Mouse (Mus musculus): ENCODE measurements at regions not wholly inside any gene's neighbourhood (a gene's known extent, or its start where the extent isn't known, plus 50 kb on each side); places are given as distances from the start of the nearest gene placed in this dataset.
A peak's percentile ranks its signal among the peaks of the same experiment; 100 is the strongest.
"Not testable (repeated sequence)": the region's sequence is repeated elsewhere in the genome, so short reads cannot be mapped to it uniquely, and the experiment has no call there.

GRCm38 (mm10) chr6:22789731-22790130 is 85.6 kb upstream of the Ptprz1 start:
- DNase-seq = not testable (repeated sequence)

DNA sequence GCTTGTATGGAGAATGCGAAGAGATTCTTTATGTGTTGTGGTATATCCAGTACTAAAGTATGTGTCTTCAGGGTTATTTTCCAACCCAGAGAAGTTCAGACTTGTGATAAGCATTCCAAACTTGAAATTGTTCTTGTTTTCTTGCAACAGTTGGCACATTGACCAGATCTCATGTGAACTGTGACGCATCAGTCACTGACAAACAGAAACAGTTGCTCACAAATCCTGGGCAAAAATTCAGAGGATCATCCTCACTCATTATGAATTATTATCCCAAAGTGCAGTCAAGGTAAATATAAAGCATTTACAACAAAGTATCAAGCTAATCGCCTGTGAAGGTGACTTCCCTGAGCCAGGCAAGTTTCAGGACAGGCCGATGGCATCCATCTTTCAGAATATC is 83.5 kb upstream of the Ptprz1 start:
- DNase-seq = no peak

DNA sequence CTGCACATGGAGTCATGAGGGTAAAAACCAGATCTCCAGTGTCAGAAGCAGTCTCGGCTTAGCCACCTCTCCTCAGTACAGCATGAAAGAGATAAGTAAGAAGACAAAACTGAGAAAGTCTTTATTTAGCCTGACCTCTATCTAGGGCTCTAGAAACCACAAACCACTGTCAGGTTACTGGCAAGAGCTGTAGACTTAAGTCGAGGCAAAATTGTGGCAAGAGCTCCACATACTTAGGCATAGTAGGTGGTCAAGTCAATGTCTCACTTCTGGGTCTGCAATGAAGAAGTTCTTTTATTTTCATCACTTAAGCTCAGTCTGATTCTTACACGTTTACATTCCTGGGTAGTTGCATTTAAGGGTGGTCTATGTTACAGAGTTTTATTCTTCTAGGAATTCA is 82.7 kb upstream of the Ptprz1 start:
- no peak for DNase-seq

DNA sequence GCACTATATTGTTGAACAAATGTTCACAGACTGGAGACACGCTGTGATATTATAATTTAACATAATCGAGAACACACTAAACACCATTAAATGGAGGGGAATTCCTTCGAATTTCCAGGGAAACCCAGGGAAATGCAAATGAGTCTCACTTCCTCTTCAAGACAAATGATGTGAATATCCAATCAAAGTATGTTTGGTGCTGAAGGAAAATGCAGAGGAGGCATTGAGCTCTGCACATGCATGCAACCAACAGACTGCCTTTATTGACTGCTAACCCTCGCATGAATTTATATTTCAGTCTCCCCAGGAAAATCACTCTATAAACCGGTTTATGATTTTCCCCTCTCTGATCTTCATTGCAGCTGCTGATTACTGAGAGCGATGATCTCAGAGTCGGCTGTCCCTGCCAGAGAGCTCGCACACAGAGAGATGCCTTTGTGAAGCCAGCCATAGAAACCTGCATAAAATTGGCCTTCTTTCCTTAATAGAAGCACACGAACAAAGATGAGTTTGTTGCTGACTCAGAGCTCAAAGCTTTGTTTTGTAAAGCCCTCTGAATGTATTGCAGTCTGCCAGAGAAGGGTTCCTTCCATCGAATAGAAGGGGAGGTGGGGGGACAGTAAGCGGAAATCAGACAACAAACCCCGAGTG is 81.1 kb upstream of the Ptprz1 start:
- peak; percentile 18 to 23 for DNase-seq

DNA sequence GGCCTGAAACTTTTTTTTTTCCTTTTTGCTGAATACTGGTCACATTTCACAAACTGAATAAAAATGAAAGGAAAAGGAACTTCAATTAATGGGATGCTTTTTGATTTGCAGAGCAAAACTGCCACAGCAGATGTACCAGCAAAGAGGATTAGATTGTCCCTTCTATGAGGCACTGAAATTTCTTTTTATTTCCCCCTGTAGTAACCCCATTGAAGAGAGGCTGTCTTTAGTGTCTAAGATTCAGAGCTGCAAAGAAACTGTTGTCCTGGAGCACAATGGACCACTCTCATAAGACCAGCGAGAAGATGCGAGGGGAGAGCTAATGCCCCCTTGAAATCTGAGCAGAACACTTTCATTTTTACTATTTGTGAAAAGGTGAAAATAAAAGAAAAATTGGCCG is 80.5 kb upstream of the Ptprz1 start:
- DNase-seq = no peak

GRCm38 (mm10) chr6:22795291-22795860 is 79.9 kb upstream of the Ptprz1 start:
- no peak for DNase-seq

DNA sequence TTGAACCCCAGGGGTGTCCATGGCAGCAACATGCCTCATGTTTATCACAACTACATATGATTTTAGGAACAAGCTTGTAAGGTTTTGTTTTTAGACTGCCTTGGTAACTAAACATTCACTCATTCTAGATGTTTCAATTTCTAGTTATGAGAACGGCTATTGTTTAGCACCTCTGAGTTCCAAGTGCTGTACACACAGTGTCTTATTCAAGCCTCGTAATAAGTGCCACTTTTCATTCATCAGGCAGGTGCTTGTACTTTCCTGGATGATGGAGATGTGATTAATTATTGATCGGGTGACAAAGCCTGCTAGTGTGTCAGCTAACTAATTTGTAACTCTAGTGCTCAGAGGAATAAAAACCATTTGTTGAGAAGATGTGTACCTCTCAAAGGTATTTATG is 73.4 kb upstream of the Ptprz1 start:
- no peak for DNase-seq

- peak; percentile 36 to 60 for DNase-seq
Observed at GRCm38 (mm10) chr6:22802399-22803092, 72.8 kb upstream of the Ptprz1 start.

DNA sequence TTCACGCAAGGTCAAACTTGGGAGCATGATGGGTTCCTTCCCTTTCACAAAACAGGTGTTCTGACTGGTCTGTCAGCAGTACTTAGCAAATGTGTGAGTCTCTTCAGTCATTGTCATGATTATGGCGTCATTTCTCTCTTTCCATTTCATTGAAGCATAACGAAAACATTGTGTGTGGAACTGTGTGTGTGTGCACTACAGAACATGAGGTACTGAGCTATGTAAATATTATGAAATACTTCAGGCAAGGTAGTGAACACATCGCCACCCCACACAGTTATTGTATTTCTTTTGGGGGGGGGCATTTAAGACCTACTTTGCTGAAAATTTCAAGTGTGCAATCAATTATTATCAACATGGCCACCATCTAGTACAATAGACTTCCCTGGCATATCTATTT is 71.4 kb upstream of the Ptprz1 start:
- no peak for DNase-seq

- DNase-seq = no peak
Observed at GRCm38 (mm10) chr6:22825086-22825768, 50.1 kb upstream of the Ptprz1 start.
